Mouse (Mus musculus): ENCODE measurements around the gene Repin1.

Gene Repin1

DNA sequence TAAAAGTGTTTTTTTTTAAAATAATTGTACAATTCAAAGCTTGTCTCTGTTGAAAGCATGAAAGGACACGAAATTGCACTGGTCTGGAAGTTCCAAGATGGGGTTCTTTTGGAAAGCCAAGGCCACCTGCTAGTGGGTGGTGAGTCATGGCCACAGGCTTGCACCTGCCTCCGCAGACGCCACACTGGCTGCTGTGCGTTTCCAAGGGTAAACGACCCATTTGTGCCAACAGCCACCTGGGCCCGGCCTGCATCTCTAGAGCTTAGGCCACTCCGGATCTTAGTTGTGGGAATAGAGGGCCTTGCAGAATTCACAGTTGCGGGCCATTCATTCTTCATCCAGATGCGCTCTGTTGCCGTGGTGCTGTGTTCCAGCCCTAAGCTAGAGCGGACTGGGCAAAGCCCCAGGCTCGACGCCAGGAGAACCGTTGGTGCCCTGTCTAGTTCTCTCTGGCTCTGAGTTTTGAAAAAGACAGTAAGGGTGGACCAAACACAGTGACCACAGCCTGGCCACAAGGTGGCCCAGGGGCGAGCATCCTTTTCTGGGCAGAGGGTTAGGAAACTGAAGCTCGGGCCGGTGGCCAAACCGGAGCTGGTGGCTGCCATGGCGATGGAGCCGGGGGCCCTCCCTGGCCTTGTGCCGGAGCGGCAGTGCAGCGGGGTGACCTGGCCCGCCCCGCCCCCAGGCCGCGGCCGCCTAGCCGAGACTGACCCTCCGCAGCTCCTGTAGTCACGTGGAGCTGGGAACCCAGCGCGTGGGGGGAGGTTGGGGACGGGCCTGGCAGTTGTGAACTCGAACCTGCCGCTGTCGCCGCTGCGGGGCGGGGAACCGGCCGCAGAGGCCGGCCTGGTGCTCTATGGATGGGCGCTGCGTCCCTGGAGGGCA is at the start of gene Repin1, which contains the start of gene Gm44965:
Gene Repin1 (plus strand): TSS at position 726 of the 885 bp plus-strand sequence.
Gene Gm44965 (plus strand): TSS at position 784 of the 885 bp plus-strand sequence.
- DNase-seq: peak; percentile 94

DNA sequence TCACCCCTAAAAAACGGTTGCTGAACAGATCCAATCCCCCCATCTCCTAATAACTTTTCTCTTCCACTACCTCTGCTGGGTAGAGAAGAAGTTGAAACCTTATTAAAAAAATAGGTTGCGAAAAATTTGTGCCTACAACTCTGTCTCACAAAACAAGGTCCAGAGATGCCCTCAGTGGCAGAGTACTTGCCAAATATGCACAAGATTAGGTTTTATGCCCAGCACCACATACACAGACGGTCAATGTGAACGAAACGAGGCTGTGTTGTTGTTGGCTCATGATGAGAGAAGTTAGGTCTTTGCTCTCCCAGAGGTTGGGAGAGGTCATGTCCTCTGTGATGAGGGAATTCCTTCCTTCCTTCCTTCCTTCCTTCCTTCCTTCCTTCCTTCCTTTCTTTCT is 48.4 kb upstream of the Repin1 start:
- no peak for DNase-seq

DNA sequence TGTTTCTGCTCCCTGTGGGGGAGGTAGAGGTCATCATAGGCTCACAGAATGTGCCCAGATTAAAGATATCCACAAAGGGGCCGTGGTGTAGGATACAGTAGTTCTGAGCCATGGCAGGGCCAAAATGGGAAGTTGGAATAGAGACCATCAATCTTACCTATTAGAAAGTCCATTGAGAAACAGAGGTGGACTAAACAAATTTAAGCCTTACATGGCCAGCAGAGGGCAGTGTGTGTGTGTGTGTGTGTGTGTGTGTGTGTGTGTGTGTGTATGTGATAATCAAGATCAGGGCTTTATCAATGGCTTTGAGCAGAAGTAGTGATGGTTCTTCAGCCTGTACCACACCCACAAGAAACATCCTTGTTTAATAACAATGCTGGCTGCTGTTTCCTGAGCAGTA is 47.4 kb upstream of the Repin1 start:
- DNase-seq: no peak

DNA sequence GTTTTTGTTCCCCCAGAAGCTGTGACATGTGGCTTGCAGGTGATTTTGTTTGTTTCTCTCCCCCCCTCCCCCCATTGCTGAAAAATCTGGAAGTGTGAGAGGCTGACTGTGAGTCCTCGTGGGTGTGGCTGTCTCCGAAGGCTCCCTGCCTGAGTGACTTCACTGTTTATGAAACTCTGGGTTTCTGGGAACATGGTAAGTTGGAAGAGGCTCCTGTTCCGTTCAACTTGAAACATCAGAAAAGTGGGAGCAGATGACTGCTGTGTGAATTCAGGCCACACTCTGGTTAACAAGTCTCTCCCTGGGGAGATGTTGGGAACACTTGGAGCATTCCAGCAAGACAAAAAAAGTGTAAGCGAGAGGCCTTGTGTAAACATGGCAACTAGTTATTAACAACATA is 46.8 kb upstream of the Repin1 start:
- no peak for DNase-seq

DNA sequence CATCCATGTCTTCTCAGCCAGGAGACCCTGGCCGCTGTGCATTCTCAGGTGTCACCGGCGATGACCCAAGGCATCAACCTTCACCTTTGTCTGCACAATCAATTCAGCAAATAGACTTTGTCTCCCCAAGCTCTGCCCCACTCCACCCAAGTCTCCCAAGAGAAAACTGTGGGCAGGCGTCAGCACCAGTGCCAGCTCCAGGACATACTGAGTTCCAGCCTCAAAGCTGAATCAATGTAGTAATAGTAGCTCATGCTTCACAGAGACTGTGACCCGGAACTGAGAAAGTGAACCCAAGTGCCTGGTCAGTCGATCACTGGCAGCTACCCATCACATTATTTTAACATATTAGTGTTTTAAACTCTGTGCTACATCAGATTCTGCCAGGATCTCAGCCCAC is 45.4 kb upstream of the Repin1 start:
- no peak for DNase-seq

DNA sequence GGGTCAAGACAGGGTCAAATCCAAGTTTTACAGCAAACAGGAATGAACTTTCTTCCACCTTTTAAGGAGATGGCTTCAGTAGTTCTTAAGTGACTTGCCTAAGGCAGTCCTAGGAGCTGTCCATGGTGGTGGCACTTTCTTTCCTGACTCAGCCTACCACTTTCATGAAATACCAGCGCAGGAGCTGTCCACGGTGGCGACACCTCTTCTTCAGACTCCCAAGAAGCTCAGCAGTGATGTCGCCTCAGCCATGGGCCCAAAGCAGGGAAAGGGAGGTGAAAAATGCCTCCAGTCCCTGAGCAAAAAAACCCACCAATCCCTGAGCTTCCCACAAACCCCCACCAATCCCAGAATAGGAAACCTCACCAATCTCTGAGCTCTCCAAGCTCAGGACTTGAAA is 40.8 kb upstream of the Repin1 start:
- no peak for DNase-seq

DNA sequence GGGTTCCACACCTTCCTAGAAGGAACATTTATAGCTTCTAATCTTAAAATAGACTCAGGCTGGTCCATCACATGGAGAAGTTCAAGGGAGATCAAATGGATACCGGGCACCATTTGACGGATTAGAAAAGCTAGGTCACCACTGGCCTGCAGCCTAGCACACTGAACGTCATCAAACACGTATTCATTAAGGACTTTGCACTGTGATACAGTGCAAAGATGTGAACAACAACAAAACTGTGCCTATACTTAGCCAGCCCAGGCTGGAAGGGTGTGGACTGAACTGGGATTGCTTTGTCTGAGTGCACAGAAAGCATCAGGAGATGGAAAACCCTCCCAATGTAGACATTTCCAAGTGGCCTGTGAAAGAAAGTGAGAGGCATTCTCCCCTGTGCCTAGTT is 39.9 kb upstream of the Repin1 start:
- DNase-seq: no peak

DNA sequence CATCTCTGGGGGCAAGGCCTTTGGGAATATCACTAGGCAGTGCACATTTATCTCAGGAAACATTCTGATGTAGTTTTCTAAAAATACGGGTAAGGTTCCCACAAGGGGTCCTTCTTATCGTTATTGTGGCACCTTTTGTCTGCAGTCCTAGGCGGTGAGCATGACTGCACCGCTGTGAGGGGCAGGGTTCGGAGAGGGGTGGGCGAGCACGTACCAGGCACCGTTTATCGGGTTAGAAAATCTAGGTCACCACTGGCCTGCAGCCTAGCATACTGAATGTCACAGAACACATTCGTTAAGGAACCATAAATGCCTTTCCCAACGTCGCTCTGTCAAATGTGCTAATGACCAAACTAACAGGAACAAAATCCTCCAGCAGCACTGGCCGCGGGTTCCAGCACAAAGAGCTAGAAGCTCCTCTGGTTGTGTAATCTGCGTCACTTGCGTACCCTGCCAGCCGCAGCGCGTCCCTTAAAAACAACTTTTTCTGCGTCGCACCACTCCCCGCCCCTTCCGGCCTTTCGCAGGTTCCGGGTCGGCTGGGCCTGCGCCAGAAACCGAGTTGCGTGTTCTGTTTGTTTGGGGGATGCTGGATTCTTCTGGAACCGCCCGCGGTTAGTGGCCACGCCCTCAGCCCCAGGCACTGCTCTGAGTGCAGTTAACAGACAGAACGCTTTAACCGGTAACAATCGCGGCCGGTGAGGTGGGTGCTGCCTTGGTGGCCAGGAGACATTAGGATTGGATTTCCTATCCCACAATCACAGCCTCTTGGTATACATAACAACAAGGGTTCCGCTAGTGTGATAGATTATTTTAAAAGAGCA is 39.2 kb upstream of the Repin1 start, which contains the start of gene Lrrc61:
Gene Lrrc61 (plus strand): TSS at position 517 of the 824 bp plus-strand sequence.
- peak; percentile 98 for DNase-seq

DNA sequence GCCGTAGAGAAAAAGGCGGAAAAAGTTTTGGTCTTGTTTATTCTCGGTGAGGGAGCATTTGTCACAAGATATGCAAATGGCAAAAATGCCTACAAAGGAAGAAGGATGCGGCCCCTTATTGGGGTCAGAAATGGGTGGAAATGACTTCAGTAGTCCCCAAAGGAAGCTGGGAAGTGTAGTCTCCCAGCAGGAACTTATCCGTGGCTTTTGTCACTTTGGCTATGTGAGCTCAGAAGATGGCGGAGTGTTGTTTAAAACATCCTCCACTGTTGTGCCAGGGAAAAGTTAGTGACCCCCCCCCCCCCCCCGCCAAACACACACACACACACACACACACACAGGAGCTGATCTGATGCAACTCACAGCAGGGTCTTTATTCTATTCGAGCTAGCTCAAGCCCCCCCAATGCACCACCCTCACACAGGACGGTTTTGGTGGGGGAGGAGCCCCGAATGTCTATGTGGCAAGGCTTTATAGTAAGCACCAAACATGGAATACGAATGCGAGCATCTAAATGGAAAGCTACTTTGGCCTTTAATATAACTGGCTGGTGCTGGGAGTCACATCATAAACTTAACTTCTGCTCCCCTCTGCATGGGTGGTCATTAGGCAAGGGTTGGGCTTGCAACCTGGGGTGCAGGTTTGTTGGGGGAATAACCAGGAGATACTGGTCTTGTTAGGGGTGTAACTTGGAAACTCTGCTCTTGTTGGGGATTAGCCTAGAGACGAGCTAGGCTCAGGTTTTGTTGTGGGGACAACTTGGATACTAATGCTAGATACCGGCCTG is 38.4 kb upstream of the Repin1 start:
- DNase-seq: peak; percentile 86

DNA sequence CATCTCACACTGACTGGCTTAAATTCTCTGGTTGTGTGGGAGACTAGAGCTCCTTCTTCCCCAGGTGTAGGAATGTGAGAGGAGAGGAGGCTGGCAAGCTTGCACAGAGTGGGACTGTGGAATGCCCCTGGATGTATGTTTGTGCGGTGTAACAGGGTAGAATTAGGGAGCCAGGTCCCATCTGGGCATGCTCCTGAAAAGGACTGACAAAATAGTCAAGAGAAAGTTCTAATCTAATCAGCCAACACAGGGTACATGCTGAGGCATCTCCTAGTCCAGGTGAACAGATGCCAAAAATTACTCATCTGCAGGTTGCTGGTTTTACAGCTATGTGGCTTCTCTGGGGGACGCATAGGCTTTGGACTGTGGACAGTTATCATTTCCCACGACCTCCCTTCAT is 37.7 kb upstream of the Repin1 start:
- no peak for DNase-seq

DNA sequence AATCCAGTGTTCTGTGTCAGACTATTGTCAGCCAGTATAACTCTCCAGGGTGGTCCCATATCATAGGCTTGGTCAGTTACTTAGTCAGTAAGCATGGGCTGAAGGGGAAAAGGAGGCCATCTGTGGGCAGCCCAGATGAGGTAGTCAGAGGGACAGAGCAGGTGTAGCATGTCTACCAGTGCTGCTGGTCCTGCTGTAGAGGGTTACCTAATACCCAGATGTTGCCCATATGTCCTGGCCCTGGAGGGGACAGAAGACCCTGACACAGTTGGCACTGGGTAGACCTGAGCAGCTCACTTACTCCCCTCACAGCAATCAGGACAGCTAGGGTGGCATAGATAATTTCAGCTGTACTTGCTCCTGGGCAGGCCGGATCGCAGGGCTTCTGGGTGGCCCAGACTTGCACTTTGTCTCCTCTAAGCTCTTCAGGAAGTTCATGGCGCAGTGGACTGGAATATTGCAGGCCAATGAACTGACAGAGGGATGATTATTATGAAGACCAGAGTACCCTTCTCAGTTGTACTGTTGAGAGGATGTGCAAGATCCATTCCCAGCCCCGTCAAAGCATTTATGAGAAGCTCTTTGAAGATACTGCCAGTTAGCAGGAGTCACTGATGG is 27.9 kb upstream of the Repin1 start:
- DNase-seq: no peak

DNA sequence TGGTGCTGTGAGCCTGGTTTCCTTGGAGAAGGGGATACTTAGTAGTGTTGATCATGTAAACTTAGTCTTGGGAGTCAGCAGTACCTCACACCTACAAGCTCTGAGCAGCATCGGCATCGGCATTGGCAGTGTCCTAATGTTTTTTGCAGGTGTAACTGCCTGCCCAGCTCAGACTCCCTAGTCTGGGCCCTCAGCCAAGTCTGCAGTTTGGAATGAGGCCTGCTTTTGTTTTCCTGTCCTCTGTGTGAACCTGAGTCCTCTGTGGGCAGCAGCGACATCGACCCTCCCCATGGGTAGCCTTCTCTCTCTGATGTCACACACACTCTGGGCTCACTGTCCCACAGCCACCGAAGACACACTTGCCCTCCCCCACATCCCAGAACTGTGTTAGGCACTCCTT is 27.4 kb upstream of the Repin1 start:
- DNase-seq: no peak

DNA sequence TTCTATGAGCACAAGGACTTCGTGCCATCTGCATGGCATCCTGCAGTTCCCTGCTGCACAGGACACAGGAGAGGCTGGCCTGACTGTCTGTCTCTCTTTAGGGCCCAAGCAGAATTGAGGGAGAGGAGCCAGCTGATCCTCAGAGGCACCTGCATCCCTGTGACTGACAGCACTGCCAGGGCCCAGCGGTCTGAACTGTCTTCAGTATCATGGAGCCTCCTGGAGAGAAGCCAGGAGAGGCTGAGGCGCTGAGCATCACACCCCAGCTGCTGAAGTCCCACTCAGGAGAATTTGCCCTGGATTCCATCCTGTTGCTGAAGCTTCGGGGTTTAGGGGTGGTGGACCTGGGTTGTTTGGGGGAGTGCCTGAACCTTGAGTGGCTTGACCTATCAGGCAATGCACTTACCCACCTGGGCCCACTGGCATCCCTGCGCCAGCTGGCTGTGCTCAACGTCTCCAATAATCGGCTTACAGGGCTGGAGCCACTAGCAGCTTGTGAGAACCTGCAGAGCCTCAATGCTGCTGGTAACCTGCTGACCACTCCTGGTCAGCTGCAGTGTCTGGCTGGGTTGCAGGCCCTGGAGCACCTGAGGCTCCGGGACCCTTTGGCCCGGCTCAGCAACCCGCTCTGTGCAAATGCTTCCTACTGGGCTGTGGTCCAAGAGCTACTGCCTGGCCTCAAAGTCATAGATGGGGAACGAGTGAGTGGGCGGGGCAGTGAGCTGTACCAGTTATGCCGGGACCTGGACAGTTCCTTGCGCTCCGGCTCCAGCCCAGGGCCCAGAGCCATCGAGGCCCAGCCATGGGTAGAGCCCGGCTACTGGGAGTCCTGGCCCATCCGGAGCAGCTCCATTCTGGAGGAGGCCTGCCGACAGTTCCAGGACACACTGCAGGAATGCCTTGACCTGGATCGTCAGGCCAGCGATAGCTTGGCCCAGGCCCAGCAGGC is 25.4 kb upstream of the Repin1 start:
- no peak for DNase-seq

DNA sequence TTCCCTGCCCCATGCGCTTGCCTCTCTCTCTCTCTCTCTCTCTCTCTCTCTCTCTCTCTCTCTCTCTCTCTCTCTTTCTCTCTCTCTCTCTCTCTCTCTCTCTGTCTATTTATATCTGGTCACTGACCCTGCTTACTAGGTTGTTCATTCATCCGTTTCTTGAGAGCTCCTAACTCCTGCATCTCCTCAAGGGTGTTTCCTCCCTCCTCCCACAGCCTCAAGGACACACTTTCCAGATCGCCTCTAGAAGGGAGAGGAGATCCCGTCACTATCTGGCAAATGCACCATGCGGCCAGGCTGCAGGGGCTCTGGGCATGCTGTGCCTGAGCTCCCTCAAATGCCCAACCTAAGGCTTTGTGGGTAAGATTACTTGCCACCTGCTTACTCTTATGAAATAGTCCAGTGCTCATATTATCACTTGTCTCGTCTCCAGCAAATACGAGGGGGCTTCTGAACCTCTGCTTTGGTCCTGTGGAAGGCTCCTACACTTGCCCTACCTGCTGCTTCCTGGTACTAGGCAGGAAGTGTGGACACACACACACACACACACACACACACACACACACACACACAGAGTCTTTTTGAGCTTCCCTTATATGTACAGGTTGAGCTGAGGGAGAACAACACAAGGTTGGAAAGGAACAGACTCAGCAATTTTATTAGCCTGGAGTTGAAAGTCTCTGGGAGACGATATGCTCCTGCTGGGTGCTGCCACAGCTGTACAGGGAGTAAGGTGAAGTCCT is 24.4 kb upstream of the Repin1 start:
- no peak for DNase-seq

DNA sequence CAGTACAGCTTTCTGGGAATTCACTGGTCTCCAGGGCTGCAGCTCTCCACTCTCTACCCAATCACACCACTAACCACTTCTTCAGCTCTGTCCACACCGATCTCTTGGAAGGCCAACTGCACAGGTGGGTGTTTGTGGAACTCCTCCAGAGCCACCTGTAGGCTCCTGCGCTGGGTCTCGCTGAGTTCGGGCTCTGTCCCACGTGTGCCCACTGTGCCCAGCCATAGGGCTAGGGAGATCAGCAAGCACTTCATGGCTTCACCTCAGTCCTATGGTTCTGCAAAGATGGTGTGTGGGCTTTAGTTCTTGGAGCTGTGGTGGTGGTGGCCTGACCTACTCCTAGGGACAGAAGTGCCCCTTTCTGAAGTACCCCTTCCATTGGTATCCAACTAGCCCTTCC is 21.7 kb upstream of the Repin1 start:
- DNase-seq: no peak

DNA sequence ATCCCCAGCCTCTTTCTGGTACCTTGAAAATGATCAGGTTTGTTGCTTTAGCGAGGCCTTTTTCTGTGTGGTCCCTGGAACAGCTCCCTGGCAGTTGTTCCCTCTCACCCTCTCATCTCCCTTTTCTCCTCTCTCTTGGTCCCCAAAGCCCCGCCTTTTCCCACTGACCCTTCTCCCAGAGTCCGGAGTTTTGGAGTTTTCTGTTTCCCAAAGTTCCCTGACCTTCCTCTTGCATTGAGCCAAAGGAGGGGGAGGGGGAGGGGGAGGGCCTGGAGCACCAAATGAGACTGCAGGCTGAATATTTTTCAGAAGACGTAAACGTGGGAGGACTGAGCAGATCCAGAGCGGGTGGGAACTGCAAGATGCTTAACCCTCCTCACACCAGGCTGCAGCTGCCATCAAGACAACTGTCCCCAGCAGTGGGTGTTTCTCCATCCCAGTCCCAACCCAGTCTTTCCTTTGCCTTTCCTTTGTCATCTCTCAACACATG is 21.1 kb upstream of the Repin1 start, which contains the start of gene Rarres2:
Gene Rarres2 (minus strand): TSS at position 218 of the 490 bp plus-strand sequence.
- no peak for DNase-seq

DNA sequence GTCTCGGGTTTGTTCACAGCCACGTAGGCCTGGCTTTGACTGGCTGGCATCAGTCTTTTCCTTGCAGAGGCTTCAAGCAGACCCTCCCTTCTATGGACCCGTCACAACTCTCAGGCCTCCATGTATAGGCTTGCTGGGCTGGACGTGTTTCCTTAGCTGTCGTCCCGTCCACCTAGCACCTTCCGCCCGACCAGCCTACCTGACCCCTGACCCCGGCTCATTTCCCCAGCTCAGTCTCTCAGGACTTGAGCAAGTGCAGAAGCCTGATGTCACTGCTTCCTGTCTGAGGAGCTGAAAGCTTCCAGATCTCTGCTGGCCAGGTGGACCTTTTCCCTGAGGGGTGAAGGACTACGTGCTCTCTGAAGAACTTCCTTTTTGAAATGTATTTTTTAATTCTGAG is 20.4 kb upstream of the Repin1 start:
- DNase-seq: no peak

DNA sequence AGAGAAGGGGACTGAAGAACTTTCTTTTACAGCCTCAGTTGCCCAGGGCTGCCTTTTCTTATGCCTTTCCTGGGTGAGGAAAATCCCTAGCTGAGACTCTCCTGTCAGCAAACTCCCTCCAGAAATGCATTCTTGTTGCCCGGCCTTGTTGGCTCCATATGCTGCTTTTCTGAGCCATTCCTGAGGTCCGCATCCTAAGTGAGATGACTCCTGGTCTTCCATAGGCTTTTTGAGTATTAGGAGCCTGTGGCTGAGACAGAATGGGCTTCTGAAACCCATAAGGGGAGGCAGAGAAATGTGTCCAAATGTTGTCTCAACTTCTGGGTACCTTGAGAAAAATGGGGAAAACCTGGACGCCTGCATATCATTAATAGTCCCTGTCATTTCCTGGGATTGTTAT is 19.7 kb upstream of the Repin1 start:
- no peak for DNase-seq

DNA sequence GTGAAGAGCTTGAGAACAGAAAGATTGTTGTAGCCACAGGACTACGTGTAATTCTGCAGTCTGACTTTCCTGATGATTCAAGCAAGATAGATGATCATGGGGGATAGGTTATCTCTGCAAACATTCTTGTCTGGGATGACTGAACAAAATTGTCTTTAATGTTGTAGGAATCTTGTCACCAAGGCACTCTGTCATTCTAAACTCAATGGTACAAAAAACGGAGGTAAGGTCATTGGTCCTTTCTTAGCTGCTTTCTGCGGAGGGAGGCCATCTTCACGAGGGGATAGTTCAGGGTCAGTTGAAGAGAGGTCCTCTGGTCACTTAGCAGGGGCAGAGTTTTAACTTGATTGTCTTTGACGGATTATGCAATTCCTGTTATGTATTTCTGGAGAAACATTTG is 14.9 kb upstream of the Repin1 start:
- no peak for DNase-seq

DNA sequence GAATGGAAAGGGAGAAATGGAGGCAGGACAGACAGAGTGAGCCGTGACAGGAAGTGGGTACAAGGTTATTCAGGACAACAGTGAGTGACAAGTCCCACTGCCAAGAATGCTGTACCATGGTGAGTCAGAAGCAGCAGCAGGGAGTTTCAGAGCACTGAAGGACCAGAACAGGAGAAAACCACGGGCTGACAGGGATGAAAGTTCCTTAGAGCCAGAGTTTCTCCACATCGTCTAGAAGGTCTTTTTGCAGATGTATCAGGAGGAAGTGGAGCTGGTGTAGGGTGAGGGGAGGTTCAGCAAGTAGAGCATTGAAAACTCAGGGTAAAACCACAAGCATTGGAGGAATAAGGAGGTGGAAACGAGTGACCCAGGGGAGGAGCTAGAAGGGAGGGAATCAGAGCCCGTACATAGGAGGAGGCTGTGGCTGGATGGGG is 14.5 kb upstream of the Repin1 start:
- DNase-seq: no peak
